Mouse (Mus musculus) forebrain, embryonic 10.5 days (tissue): Measurements from ENCODE around the gene Tmc6. TPM values are rescaled to one million over a fixed set of nuclear protein-coding genes. Genes with fewer than 3 reads are reported as not detected.

Experiments
- DNase-seq: peaks from one replicate; pipeline ENCODE4 v3.0.0-alpha.2; 2017; ENCODE audit warnings: low spot score; ENCODE audit errors: extremely low spot score
- H3K27ac ChIP-seq: fragments of 300-500 bp; sonication (generic); 2 replicates; pipeline ENCODE4 v1.5.1; 2016; ENCODE audit warnings: mild to moderate bottlenecking
- H3K27me3 ChIP-seq: fragments of 300-500 bp; sonication (generic); 2 replicates; pipeline ENCODE4 v1.6.1; 2016; ENCODE audit warnings: mild to moderate bottlenecking; ENCODE audit not compliant: poor library complexity, severe bottlenecking
- H3K36me3 ChIP-seq: fragments of 300-500 bp; sonication (generic); replicated peaks from 2 replicates; pipeline ENCODE4 v1.6.1; 2016; ENCODE audit warnings: mild to moderate bottlenecking, moderate library complexity
- H3K4me1 ChIP-seq: fragments of 300-500 bp; sonication (generic); 2 replicates; pipeline ENCODE4 v1.6.1; 2016
- H3K4me3 ChIP-seq: fragments of 300-500 bp; sonication (generic); 2 replicates; pipeline ENCODE4 v1.5.1; 2016; ENCODE audit warnings: mild to moderate bottlenecking, moderate library complexity
- H3K9me3 ChIP-seq: fragments of 300-500 bp; sonication (generic); 2 replicates; pipeline ENCODE4 v1.6.1; 2016; ENCODE audit warnings: mild to moderate bottlenecking, moderate library complexity
- WGBS: fragments of 180-500 bp; shearing (Covaris S2); methylation state at CpG from one replicate; pipeline ENCODE4 v1.1.7; 2016; 5-methylcytosine and 5-hydroxymethylcytosine counted together
- polyA plus RNA-seq: library from polyadenylated mRNA; unstranded; fragments of >200 nt; fragmentation: Nextera tagmentation; extraction: Ambion mirVana; gene quantifications from 2 replicates; pipeline ENCODE4 v1.2.1, GENCODE M21; 2016

Gene Tmc6
- polyA plus RNA-seq, 1 experiment from 2014 or later, result 12.2 TPM

DNA sequence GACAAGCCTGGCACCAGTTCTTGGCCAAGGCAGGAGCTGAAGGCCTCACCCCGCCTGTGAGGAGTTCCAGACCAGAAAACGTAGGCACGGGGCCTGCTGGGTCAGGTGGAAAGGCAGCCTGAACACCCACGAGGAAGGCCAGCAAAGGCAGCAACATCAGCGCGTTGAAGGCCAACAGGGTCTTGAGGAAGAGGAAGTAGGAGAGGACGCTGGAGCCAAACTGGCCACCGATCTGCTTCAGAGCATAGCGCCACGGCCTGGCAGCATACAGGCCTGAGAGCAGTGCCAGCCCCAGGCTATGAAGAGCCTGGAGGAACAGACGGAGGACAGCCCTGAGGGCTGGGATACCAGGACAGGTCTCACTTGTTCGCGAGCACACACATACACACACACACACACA lies 6.5 kb downstream of the Tmc6 start:
- Histone ChIP-seq H3K4me3 (no peak overlapping the region), H3K9me3 (no peaks in the 10 kb centered on the region), H3K4me1 (peaks cover 32% of the 10 kb centered on the region), H3K36me3 (peaks cover 20% of the 10 kb centered on the region; the same call in 1 of the 2 replicates), H3K27me3 (peaks cover 27% of the 10 kb centered on the region), H3K27ac (no peak overlapping the region)
- DNase-seq, result no peak
- 95% methylated on average over 11 of the region's 13 CpGs for WGBS

DNA sequence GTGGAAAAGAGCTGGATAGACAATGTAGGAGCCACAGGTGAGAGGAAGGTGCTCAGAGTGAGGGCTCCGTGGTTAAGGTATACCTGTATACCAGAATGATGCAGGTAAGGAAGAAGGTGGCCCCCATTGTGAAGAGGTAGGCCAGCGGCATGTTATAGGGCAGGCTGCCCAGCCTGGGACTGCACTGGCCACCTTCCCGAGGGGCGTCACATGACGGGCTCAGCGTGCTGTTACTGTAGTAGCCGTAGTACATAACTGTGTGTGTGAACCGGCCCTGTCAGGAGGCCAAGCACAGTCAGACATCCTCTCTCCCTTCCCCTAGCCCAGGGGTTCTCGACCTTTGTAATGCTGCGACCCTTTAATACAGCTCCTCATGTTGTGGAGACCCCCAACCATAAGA lies 7.1 kb downstream of the Tmc6 start:
- Histone ChIP-seq H3K4me1 (peaks cover 29% of the 10 kb centered on the region), H3K9me3 (no peaks in the 10 kb centered on the region), H3K36me3 (peaks cover 20% of the 10 kb centered on the region; the same call in 1 of the 2 replicates), H3K27ac (no peak overlapping the region), H3K4me3 (no peak overlapping the region), H3K27me3 (peaks cover 21% of the 10 kb centered on the region)
- DNase-seq, result no peak
- 93% methylated on average over 10 of the region's 10 CpGs for WGBS

DNA sequence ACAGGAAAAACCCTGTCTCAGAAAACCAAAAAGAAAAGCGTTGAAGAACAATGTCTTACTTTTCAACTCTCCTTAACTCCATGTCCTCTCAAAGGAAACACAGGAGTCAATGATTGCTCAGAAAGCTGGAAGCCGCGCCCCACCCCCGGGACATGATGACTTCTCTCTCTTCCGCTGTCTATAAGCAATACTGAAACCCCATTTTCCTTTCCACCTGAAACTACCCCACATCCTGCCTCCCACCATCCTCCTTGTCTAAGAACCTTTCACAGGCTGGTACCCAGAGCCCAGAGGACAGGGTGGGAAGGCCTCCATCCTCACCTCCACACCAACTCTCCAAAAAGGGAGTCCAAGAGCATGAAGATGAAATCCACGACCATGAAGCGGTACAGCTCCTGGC lies 9.6 kb downstream of the Tmc6 start:
- Histone ChIP-seq H3K9me3 (no peaks in the 10 kb centered on the region), H3K27me3 (no peaks in the 10 kb centered on the region), H3K36me3 (peaks cover 19% of the 10 kb centered on the region; the same call in 1 of the 2 replicates), H3K4me3 (no peak overlapping the region), H3K27ac (no peak overlapping the region), H3K4me1 (peaks cover 13% of the 10 kb centered on the region)
- no peak for DNase-seq
- WGBS, result 96% methylated on average over 7 of the region's 7 CpGs

DNA sequence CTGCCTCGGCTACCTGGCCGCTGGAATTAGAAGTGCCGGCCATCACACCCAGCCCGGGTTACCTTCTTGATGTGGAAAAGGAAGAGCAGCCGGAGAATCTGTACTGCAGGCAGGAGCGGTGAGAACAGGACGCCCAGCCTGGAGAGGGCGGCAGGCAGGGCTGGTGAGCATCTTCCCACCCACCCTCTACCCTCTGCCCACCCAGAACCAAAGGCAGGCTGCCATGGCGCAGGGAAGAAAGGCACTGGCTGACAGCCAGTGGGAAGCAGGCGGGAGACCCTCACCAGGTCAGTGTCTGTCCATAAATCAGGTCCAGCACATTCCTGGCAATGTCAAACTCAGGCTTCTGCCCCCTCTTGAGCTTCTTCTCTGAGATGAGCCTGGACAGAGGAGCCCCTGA lies 11.6 kb downstream of the Tmc6 start:
- peaks cover 13% of the 10 kb centered on the region for H3K4me1 ChIP-seq
- H3K27ac ChIP-seq, result no peak overlapping the region
- peaks cover 35% of the 10 kb centered on the region for H3K36me3 ChIP-seq
- no peaks in the 10 kb centered on the region for H3K27me3 ChIP-seq
- H3K4me3 ChIP-seq, result no peak overlapping the region
- H3K9me3 ChIP-seq, result no peaks in the 10 kb centered on the region
- 89% methylated on average over 10 of the region's 10 CpGs for WGBS
- no peak for DNase-seq

DNA sequence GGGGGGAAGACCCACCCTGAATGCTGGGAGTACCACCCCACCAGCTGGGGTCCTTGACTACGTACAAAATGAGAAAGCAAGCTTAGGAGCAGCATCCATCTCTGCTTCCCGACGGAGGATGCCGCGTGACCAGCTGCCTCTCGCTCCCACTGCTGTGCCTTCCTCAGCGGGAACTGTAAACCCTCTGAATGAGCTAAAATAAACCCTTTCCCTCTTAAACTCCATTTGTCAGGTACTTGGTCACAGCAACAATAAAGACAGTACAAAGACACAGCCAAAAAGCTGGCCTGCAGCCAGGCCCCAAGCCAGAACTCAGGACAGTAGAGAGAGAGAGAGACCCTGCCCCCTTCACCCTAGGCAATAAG lies 12.3 kb downstream of the Tmc6 start:
- no peak overlapping the region for H3K4me3 ChIP-seq
- H3K9me3 ChIP-seq, result no peaks in the 10 kb centered on the region
- no peak for DNase-seq
- peaks cover 38% of the 10 kb centered on the region for H3K36me3 ChIP-seq
- 0 out of 2 replicates have a peak overlapping the region, but pooled peaks have one; percentile 48 for H3K27ac ChIP-seq
- 95% methylated on average over 7 of the region's 7 CpGs for WGBS
- H3K4me1 ChIP-seq, result peaks cover 13% of the 10 kb centered on the region
- H3K27me3 ChIP-seq, result no peaks in the 10 kb centered on the region

DNA sequence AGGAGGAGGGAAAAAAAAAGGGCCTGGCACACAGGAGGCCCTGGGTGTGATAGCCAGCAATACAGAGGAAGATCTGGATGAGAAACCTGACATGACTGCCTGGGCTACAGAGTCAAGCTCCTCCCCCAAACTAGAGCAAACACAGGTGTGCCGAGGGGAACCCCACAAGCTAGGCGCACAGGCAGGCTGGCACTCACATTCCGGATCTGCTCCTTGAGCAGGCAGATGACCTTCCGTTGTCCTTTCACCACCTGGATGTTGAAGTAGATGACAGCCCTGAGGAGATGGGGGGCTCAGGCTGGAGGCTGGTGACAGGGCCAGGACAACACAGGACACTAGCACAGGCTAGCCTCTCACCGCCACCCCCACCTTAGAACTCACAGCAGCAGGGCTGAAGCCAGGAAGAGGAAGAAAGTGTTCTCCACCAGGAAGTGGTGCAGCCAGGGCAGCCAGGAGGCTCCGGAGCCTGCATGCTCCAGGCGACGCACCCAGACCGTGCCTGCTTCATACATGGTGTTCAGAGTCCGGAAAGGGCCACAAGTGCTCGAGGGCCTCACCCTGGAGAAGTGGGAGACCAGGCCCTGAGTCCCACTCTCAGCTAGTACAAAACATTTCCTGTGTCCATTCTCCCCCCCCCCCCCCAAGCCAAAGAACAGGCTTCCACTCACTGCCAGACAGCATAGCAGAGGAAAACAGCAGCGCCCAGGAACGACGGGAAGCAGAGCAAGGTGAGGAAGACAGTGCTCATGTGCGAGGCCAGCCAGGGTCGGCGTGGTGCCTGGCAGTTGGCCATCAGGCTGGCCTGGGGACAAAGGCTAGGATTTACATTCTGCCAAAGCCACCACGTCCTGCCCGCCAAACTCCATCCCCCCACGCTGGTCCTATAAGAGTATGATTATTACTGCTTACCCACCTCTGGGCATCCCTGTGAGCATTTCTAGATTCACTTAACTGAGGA lies 13.0 kb downstream of the Tmc6 start:
- Histone ChIP-seq H3K4me3 (no peak overlapping the region), H3K27me3 (no peaks in the 10 kb centered on the region), H3K4me1 (peaks cover 13% of the 10 kb centered on the region), H3K27ac (peak overlapping the region; percentile 48; the same call in 1 of the 2 replicates), H3K9me3 (no peaks in the 10 kb centered on the region), H3K36me3 (peaks cover 42% of the 10 kb centered on the region)
- DNase-seq, result no peak
- 91% methylated on average over 20 of the region's 20 CpGs for whole genome bisulfite sequencing

DNA sequence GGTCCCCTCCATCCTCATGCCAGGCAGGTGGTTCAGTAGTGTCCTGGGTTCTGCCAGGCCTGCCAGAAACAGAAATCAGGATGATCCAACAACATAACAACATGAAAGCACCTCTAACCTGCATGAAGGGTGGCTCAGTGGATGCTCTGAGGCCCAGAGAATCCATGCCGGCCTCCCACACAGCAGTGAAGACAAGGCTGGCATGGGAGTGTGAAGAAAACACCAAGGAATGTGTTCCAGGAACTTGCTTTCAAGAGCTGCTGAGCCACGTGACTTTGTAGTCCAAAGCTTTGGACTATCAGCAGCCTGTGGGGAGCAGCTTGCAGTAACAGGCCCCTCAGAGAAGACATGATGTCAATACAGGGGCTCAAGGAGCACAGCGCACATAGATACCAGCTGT lies 15.7 kb downstream of the Tmc6 start:
- H3K9me3 ChIP-seq, result no peaks in the 10 kb centered on the region
- 88% methylated on average over 3 of the region's 3 CpGs for WGBS
- no peak for DNase-seq
- H3K27ac ChIP-seq, result no peak overlapping the region
- peaks cover 54% of the 10 kb centered on the region for H3K36me3 ChIP-seq
- no peak overlapping the region for H3K4me3 ChIP-seq
- H3K4me1 ChIP-seq, result peaks cover 13% of the 10 kb centered on the region
- H3K27me3 ChIP-seq, result no peaks in the 10 kb centered on the region

DNA sequence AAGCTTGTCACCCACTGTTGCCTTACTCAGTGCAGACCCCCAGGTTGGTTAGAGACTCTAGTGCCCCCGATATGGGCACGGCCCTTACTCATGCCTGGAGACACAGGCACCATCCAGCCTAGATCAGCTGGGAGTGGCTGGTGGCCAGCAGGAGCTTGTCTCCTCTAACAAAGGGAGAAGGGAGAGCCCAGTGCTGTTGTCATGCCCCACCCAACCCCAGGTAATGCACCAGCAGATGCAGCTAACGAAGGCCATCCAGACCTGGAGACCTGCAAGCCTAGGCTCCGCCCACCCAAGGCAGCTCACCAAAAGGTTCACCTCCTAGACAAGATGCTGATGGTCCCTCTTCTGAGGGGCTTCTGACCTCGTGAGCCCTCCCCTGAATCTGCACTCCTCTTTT lies 16.6 kb downstream of the Tmc6 start:
- H3K27me3 ChIP-seq, result no peaks in the 10 kb centered on the region
- WGBS, result 94% methylated on average over 5 of the region's 5 CpGs
- H3K4me1 ChIP-seq, result peaks cover 13% of the 10 kb centered on the region
- H3K27ac ChIP-seq, result no peak overlapping the region
- no peaks in the 10 kb centered on the region for H3K9me3 ChIP-seq
- peaks cover 63% of the 10 kb centered on the region for H3K36me3 ChIP-seq
- DNase-seq, result no peak
- no peak overlapping the region for H3K4me3 ChIP-seq

DNA sequence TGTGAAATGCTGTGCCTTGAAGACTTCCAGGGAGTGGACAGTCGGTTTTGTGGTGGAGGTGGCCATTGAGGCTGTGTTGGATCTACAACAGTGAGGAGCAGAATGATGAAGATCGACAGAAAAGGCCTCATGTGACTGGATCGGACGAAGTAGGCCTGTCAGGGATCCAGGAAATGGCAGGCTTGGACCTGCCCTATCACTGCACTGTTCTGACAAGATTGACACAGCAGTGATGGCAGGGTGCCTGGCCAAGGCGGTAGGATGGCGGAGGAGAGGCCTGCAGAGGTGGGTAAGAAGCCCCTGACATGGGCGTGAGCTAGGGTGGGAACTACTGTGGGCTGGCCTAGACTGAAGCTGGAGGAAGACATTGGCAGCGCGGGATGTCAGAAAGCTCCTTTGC lies 17.7 kb downstream of the Tmc6 start:
- H3K27me3 ChIP-seq, result no peaks in the 10 kb centered on the region
- DNase-seq, result no peak
- peaks cover 4% of the 10 kb centered on the region; the same call in 1 of the 2 replicates for H3K4me1 ChIP-seq
- H3K27ac ChIP-seq, result no peak overlapping the region
- H3K9me3 ChIP-seq, result no peaks in the 10 kb centered on the region
- H3K4me3 ChIP-seq, result no peak overlapping the region
- 95% methylated on average over 9 of the region's 9 CpGs for WGBS
- H3K36me3 ChIP-seq, result peaks cover 73% of the 10 kb centered on the region

DNA sequence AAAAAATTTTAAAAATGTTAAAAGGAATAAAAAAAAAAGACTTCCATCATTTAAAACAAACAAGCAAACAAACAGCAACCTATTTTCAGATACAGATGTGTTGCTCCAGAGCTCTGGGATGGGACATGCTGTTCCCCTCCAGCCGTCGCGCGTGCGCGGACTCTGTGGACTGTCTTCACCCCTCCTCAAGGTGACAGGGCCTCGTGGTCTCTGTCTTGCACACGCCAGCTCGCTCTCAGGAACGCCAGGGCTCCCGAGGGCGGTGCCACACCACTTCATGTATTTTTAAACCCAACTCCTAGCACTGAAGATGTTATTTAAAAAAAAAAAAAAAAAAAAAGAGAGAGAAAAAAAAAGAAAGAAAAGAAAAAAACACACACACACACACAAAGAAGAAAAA lies 19.8 kb downstream of the Tmc6 start:
- H3K4me3 ChIP-seq, result no peak overlapping the region
- no peak for DNase-seq
- H3K4me1 ChIP-seq, result no peaks in the 10 kb centered on the region
- H3K36me3 ChIP-seq, result peaks cover 92% of the 10 kb centered on the region
- H3K27me3 ChIP-seq, result no peaks in the 10 kb centered on the region
- WGBS, result 93% methylated on average over 12 of the region's 12 CpGs
- no peak overlapping the region for H3K27ac ChIP-seq
- no peaks in the 10 kb centered on the region for H3K9me3 ChIP-seq

DNA sequence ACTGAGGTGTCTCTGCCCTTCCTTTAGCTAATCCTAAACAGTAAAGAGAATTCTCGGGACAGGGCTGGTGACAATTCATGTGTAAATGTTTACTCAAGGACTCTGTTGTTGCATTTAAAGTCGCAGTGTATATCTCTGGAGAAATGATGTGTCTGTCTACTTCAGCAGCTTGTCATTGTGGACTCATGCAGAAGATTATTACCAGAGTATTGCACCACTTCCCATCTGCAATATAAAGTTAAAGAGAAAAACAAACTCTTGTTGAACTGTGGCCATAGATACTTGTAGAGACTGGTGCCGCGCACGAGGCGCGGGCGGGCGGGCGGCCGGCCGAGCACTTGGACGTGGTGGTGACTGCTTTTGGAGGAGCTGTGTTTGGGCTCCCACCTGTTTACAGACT lies 20.2 kb downstream of the Tmc6 start:
- 95% methylated on average over 13 of the region's 13 CpGs for WGBS
- no peak for DNase-seq
- H3K36me3 ChIP-seq, result peaks cover 96% of the 10 kb centered on the region
- H3K4me1 ChIP-seq, result no peaks in the 10 kb centered on the region
- H3K4me3 ChIP-seq, result no peak overlapping the region
- H3K9me3 ChIP-seq, result no peaks in the 10 kb centered on the region
- no peaks in the 10 kb centered on the region for H3K27me3 ChIP-seq
- no peak overlapping the region for H3K27ac ChIP-seq

DNA sequence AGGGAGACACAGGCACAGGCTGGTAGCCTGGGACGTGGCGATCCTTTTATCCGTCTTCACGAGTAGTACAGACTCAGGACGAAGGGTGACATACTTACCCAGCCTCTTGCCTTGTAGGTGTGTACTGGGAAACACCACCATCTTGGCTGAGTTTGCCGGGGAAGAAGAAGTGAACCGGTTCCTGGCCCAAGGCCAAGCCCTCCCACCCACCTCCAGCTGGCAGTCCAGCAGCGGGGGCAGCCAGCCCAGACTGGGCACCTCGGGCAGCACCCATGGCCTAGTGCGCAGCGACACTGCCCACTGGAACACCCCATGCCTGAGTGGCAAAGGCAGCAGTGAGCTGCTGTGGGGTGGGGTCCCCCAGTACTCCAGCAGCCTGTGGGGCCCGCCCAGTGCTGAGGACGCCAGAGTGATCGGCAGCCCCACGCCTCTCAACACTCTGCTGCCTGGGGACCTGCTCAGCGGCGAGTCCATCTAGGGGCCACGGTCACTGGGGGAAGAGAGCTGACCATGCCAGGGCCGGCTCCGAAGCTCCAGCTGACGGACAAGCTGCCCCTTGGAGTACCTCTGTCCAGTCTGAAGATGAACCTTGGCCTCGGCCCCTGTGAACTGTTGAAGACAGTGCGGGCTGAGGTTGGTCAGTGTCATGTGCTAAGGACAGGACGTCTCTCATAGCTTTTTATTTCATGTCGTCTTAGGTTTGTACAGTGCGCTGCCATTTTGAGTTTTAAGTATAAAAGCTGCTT lies 21.5 kb downstream of the Tmc6 start:
- H3K36me3 ChIP-seq, result peaks cover 96% of the 10 kb centered on the region
- 0 out of 2 replicates have a peak overlapping the region, but pooled peaks have one; percentile 44 for H3K27ac ChIP-seq
- H3K4me3 ChIP-seq, result no peak overlapping the region
- DNase-seq, result no peak
- no peaks in the 10 kb centered on the region for H3K4me1 ChIP-seq
- no peaks in the 10 kb centered on the region for H3K27me3 ChIP-seq
- WGBS, result 96% methylated on average over 26 of the region's 26 CpGs
- no peaks in the 10 kb centered on the region for H3K9me3 ChIP-seq

DNA sequence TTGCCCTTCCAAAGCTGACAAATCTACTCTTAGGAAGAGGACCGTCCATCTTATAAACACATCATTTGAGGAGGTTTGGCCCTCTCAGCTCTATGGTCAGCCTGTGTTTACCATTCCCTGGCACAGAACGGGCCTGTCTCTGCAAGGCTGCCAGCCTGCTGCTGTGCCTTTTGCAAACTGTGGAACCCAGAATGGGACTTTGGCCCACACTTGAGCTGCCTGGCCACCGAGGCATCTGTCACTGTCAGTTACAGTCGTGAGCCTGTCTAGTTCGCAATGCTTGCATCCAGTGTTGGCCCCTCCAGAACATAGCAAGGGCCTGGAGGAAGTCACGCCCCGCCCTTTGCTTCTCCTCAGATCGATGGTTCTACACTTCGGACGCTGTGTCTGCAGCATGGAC lies 22.7 kb downstream of the Tmc6 start:
- Histone ChIP-seq H3K36me3 (peaks cover 96% of the 10 kb centered on the region), H3K9me3 (no peaks in the 10 kb centered on the region), H3K4me1 (no peaks in the 10 kb centered on the region), H3K27ac (no peak overlapping the region), H3K27me3 (no peaks in the 10 kb centered on the region), H3K4me3 (no peak overlapping the region)
- no peak for DNase-seq
- 95% methylated on average over 10 of the region's 10 CpGs for WGBS
